In genomic region chr1:82257457-82257856, GRCm38 (mm10) we compare ENCODE assay signal across 16 mouse cellular contexts. TPM values are rescaled to one million over a fixed set of nuclear protein-coding genes. Genes with fewer than 3 reads are reported as not detected.
DNase-seq lines count a peak whose midpoint lies in the region; ATAC-seq and TF ChIP-seq lines count a peak whose summit lies in the region.
"Had no signal": no experiment of that assay in that cellular context is flagged by ENCODE, and none has a peak within 500 bp of the region (broad histone marks: within the 10 kb centered on the region; RNA-seq: fewer than 3 reads in every experiment).

No protein-coding gene starts in this region.

- no peak for TF ChIP-seq CTCF in lung, embryonic 14.5 days (IDR thresholded peaks at IDR 0.05; ENCODE audit: low read depth)

- H3K27me3 ChIP-seq in lung, embryonic 14.5 days (ENCODE audit: insufficient read depth, low read length): no peaks in the 10 kb centered on the region
- H3K27me3 ChIP-seq in embryonic facial prominence, embryonic 14.5 days (replicated peaks; ENCODE audit: control insufficient read depth, insufficient read depth, low read length): no peaks in the 10 kb centered on the region
- H3K27me3 ChIP-seq in limb, embryonic 14.5 days (ENCODE audit: control insufficient read depth, insufficient read depth, low read length): no peaks in the 10 kb centered on the region
- H3K27me3 ChIP-seq in liver, embryonic 12.5 days (replicated peaks): no peaks in the 10 kb centered on the region
- H3K27me3 ChIP-seq: limb, embryonic 15.5 days had no signal

- DNase-seq in gastrocnemius, postnatal 10 days: peak; percentile 33
- DNase-seq in gastrocnemius, adult 8-10 months (ENCODE audit: low spot score in 2 of 2): no peak
- DNase-seq in lung, embryonic 14.5 days: peak; percentile 79
- no peak for DNase-seq in lung, postnatal 36 days
- peak; percentile 89 for DNase-seq in embryonic facial prominence, embryonic 14.5 days (ENCODE audit: low spot score)
- peak; percentile 84 for DNase-seq in limb, embryonic 14.5 days (ENCODE audit: low spot score)
- DNase-seq in thymus, postnatal 25 days: no peak
- DNase-seq: cerebellum, adult 9-10 months; right cerebral cortex, adult 18-20 months; thymus, postnatal 4 days had no signal

- ATAC-seq in lung, embryonic 14.5 days (ENCODE audit: insufficient read depth): peak; percentile 38; the same call in 1 of the 2 replicates
- ATAC-seq in embryonic facial prominence, embryonic 14.5 days (ENCODE audit: low read depth): no peak
- peak; percentile 39; the same call in 1 of the 2 replicates for ATAC-seq in limb, embryonic 14.5 days (ENCODE audit: low FRiP score, low read depth)
- no peak for ATAC-seq in liver, embryonic 12.5 days
- ATAC-seq: CD4-positive, CD25-positive, alpha-beta regulatory T cell, adult 4 months had no signal

- no peaks in the 10 kb centered on the region for H3K9me3 ChIP-seq in lung, embryonic 14.5 days (ENCODE audit: low read depth, low read length)
- H3K9me3 ChIP-seq in embryonic facial prominence, embryonic 14.5 days (ENCODE audit: control insufficient read depth, low read length): no peaks in the 10 kb centered on the region
- no peaks in the 10 kb centered on the region for H3K9me3 ChIP-seq in limb, embryonic 14.5 days (ENCODE audit: control insufficient read depth, low read length)
- no peaks in the 10 kb centered on the region for H3K9me3 ChIP-seq in liver, embryonic 12.5 days (replicated peaks)
- H3K9me3 ChIP-seq: limb, embryonic 15.5 days had no signal

- H3K4me1 ChIP-seq in lung, embryonic 14.5 days (ENCODE audit: insufficient read depth): 0 out of 2 replicates have a peak, but pooled peaks cover 3% of the 10 kb centered on the region
- H3K4me1 ChIP-seq in embryonic facial prominence, embryonic 14.5 days (ENCODE audit: control insufficient read depth, insufficient read depth, low read length): peaks cover 20% of the 10 kb centered on the region
- H3K4me1 ChIP-seq in limb, embryonic 14.5 days (ENCODE audit: control insufficient read depth, insufficient read depth, low read length): peaks cover 33% of the 10 kb centered on the region
- H3K4me1 ChIP-seq in liver, embryonic 12.5 days: no peaks in the 10 kb centered on the region

- H3K27ac ChIP-seq in lung, embryonic 14.5 days (ENCODE audit: low read depth): no peak overlapping the region
- peak overlapping the region; percentile 29; the same call in 1 of the 2 replicates for H3K27ac ChIP-seq in embryonic facial prominence, embryonic 14.5 days (replicated peaks; ENCODE audit: low read depth, low read length)
- no peak overlapping the region for H3K27ac ChIP-seq in limb, embryonic 14.5 days (replicated peaks; ENCODE audit: low read depth, low read length)
- H3K27ac ChIP-seq in liver, embryonic 12.5 days: no peak overlapping the region
- H3K27ac ChIP-seq: limb, embryonic 15.5 days had no signal

- no peak overlapping the region for H3K4me2 ChIP-seq in lung, embryonic 14.5 days
- H3K4me2 ChIP-seq in embryonic facial prominence, embryonic 14.5 days (ENCODE audit: low read depth, low read length): no peak overlapping the region
- no peak overlapping the region for H3K4me2 ChIP-seq in limb, embryonic 14.5 days (replicated peaks; ENCODE audit: low read depth, low read length, severe bottlenecking)
- H3K4me2 ChIP-seq in liver, embryonic 12.5 days: no peak overlapping the region
- H3K4me2 ChIP-seq: limb, embryonic 15.5 days had no signal

- peaks cover 17% of the 10 kb centered on the region for H3K36me3 ChIP-seq in lung, embryonic 14.5 days (ENCODE audit: insufficient read depth)
- 0 out of 2 replicates have a peak, but pooled peaks cover 7% of the 10 kb centered on the region for H3K36me3 ChIP-seq in embryonic facial prominence, embryonic 14.5 days (ENCODE audit: control insufficient read depth, insufficient read depth, low read length)
- H3K36me3 ChIP-seq in limb, embryonic 14.5 days (ENCODE audit: control insufficient read depth, insufficient read depth, low read length): no peaks in the 10 kb centered on the region
- H3K36me3 ChIP-seq in liver, embryonic 12.5 days: no peaks in the 10 kb centered on the region

- no peak overlapping the region for H3K9ac ChIP-seq in lung, embryonic 14.5 days
- no peak overlapping the region for H3K9ac ChIP-seq in embryonic facial prominence, embryonic 14.5 days (ENCODE audit: low read depth, low read length)
- H3K9ac ChIP-seq in limb, embryonic 14.5 days (ENCODE audit: low read depth, low read length, severe bottlenecking): no peak overlapping the region
- no peak overlapping the region for H3K9ac ChIP-seq in liver, embryonic 12.5 days
- H3K9ac ChIP-seq: limb, embryonic 15.5 days had no signal

- H3K4me3 ChIP-seq in lung, embryonic 14.5 days (ENCODE audit: low read depth, low read length): no peak overlapping the region
- no peak overlapping the region for H3K4me3 ChIP-seq in embryonic facial prominence, embryonic 14.5 days (ENCODE audit: low read depth, low read length)
- H3K4me3 ChIP-seq in limb, embryonic 14.5 days (replicated peaks; ENCODE audit: low read length): no peak overlapping the region
- no peak overlapping the region for H3K4me3 ChIP-seq in liver, embryonic 12.5 days
- H3K4me3 ChIP-seq: limb, embryonic 15.5 days had no signal

- no peak for TF ChIP-seq POLR2A in limb, embryonic 14.5 days (IDR thresholded peaks at IDR 0.05; ENCODE audit: borderline replicate concordance, extremely low read depth, insufficient read depth, insufficient read length)

- 42% methylated on average over 5 of the region's 5 CpGs for WGBS in lung, embryonic 14.5 days
- WGBS in embryonic facial prominence, embryonic 14.5 days: 39% methylated on average over 5 of the region's 5 CpGs
- 22% methylated on average over 5 of the region's 5 CpGs for WGBS in limb, embryonic 14.5 days
- 57% methylated on average over 5 of the region's 5 CpGs for WGBS in liver, embryonic 12.5 days (ENCODE audit: insufficient replicate concordance)

RNA-seq across cellular contexts. Expression of gene Gm9747, which starts 24.5 kb away (rescaled TPM):
- not detected for total RNA-seq in gastrocnemius, postnatal 10 days (2021)
- not detected for total RNA-seq in gastrocnemius, adult 8-10 months (2022)
- 46.3 and 52.0 TPM in 2 replicates for polyA plus RNA-seq in lung, embryonic 14.5 days (2014; fragmentation: Nextera tagmentation; extraction: Ambion mirVana)
- polyA plus RNA-seq in embryonic facial prominence, embryonic 14.5 days (2014; fragmentation: Nextera tagmentation; extraction: Ambion mirVana): 53.6 and 55.0 TPM in 2 replicates
- polyA plus RNA-seq in limb, embryonic 14.5 days (2012; rRNA removed): 0.15 and 0.19 TPM in 2 replicates
- 44.9 and 45.2 TPM in 2 replicates for polyA plus RNA-seq in limb, embryonic 14.5 days (2014; fragmentation: Nextera tagmentation; extraction: Ambion mirVana)
- polyA plus RNA-seq in liver, embryonic 12.5 days (2016; fragmentation: Nextera tagmentation; extraction: Ambion mirVana): 4.0 and 4.5 TPM in 2 replicates
- total RNA-seq: gastrocnemius, postnatal 4 days; layer of hippocampus, adult 8-10 months; megakaryocyte, adult 5-6 weeks had no signal
- polyA plus RNA-seq: CD4-positive, CD25-positive, alpha-beta regulatory T cell, adult 4 months had no signal

RNA-seq across cellular contexts. Expression of gene Irs1, which starts 33.8 kb away (rescaled TPM):
- 10 to 100 TPM; 62.4 to 76.2 TPM for total RNA-seq in gastrocnemius, postnatal 10 days (2021)
- 10 to 100 TPM; 23.3 to 46.6 (median 44.6) TPM for total RNA-seq in gastrocnemius, adult 8-10 months (2022)
- polyA plus RNA-seq in lung, embryonic 14.5 days (2014; fragmentation: Nextera tagmentation; extraction: Ambion mirVana): 17.6 and 19.5 TPM in 2 replicates
- polyA plus RNA-seq in embryonic facial prominence, embryonic 14.5 days (2014; fragmentation: Nextera tagmentation; extraction: Ambion mirVana): 14.8 and 16.1 TPM in 2 replicates
- 19.7 and 26.1 TPM in 2 replicates for polyA plus RNA-seq in limb, embryonic 14.5 days (2012; rRNA removed)
- polyA plus RNA-seq in limb, embryonic 14.5 days (2014; fragmentation: Nextera tagmentation; extraction: Ambion mirVana): 11.8 and 13.8 TPM in 2 replicates
- polyA plus RNA-seq in liver, embryonic 12.5 days (2016; fragmentation: Nextera tagmentation; extraction: Ambion mirVana): 1.8 and 1.9 TPM in 2 replicates
- polyA plus RNA-seq: CD4-positive, CD25-positive, alpha-beta regulatory T cell, adult 4 months had no signal

RNA-seq across cellular contexts. Expression of gene Rhbdd1, which starts 58.8 kb away (rescaled TPM):
- total RNA-seq in gastrocnemius, postnatal 10 days (2021): 10 to 100 TPM; 12.2 to 13.2 TPM
- 1 to 10 TPM; 7.6 to 8.7 (median 8.0) TPM for total RNA-seq in gastrocnemius, adult 8-10 months (2022)
- 6.4 and 7.6 TPM in 2 replicates for polyA plus RNA-seq in lung, embryonic 14.5 days (2014; fragmentation: Nextera tagmentation; extraction: Ambion mirVana)
- 6.7 and 6.8 TPM in 2 replicates for polyA plus RNA-seq in embryonic facial prominence, embryonic 14.5 days (2014; fragmentation: Nextera tagmentation; extraction: Ambion mirVana)
- 7.2 and 8.7 TPM in 2 replicates for polyA plus RNA-seq in limb, embryonic 14.5 days (2012; rRNA removed)
- polyA plus RNA-seq in limb, embryonic 14.5 days (2014; fragmentation: Nextera tagmentation; extraction: Ambion mirVana): 6.1 and 7.0 TPM in 2 replicates
- 11.8 and 13.3 TPM in 2 replicates for polyA plus RNA-seq in liver, embryonic 12.5 days (2016; fragmentation: Nextera tagmentation; extraction: Ambion mirVana)

Comparison
In these comparisons a context has a peak if more than half of its experiments do, and no peak if none do; other contexts are left out.
1. DNase-seq: peak in gastrocnemius, postnatal 10 days (single experiment), lung, embryonic 14.5 days (single experiment), embryonic facial prominence, embryonic 14.5 days (single experiment) and limb, embryonic 14.5 days (single experiment); none in gastrocnemius, adult 8-10 months (0 of 2), lung, postnatal 36 days (single experiment) and thymus, postnatal 25 days (single experiment).
2. ATAC-seq: peak in lung, embryonic 14.5 days (single experiment) and limb, embryonic 14.5 days (single experiment); none in embryonic facial prominence, embryonic 14.5 days (single experiment) and liver, embryonic 12.5 days (single experiment).